Mouse (Mus musculus): ENCODE results near the gene Uba3.

The Uba3 gene

GRCm38 (mm10) chr6:97141811-97142210 is 63.6 kb downstream of the Uba3 start:
- CTCF ChIA-PET = no interaction called here
